Mouse (Mus musculus) heart, embryonic 16.5 days (tissue): ENCODE measurements around the gene Eno3. TPM values are rescaled to one million over a fixed set of nuclear protein-coding genes. Genes with fewer than 3 reads are reported as not detected.

Source experiments
- ATAC-seq: fragments of 200-750 bp; cut with Nextera tagmentation; replicated peaks from 2 replicates; pipeline ENCODE4 v1.8.0; 2017; ENCODE audit warnings: moderate number of reproducible peaks; ENCODE audit not compliant: insufficient read depth, low FRiP score; ENCODE audit errors: extremely low read depth
- H3K27ac ChIP-seq: fragments of 300-500 bp; sonication (generic); 2 replicates; pipeline ENCODE4 v1.5.1; 2014; ENCODE audit warnings: mild to moderate bottlenecking, low read length, control low read depth, moderate library complexity
- H3K27me3 ChIP-seq: fragments of 300-500 bp; sonication (generic); 2 replicates; pipeline ENCODE4 v1.6.1; 2014; ENCODE audit warnings: low read length, mixed read lengths; ENCODE audit not compliant: control insufficient read depth, insufficient read depth
- H3K36me3 ChIP-seq: fragments of 300-500 bp; sonication (generic); 2 replicates; pipeline ENCODE4 v1.6.1; 2014; ENCODE audit not compliant: control insufficient read depth, insufficient read depth
- H3K4me1 ChIP-seq: fragments of 300-500 bp; sonication (generic); 2 replicates; pipeline ENCODE4 v1.6.1; 2014; ENCODE audit warnings: low read length, mixed read lengths; ENCODE audit not compliant: control insufficient read depth, insufficient read depth
- H3K4me2 ChIP-seq: fragments of 300-500 bp; sonication (generic); 2 replicates; pipeline ENCODE4 v1.6.1; 2014; ENCODE audit warnings: low read depth, mild to moderate bottlenecking, control low read depth, low read length
- H3K4me3 ChIP-seq: fragments of 300-500 bp; sonication (generic); 2 replicates; pipeline ENCODE4 v1.5.1; 2014; ENCODE audit warnings: mild to moderate bottlenecking, control low read depth, low read length
- H3K9ac ChIP-seq: fragments of 300-500 bp; sonication (generic); 2 replicates; pipeline ENCODE4 v1.6.1; 2014; ENCODE audit warnings: low read length, control low read depth
- H3K9me3 ChIP-seq: fragments of 300-500 bp; sonication (generic); replicated peaks from 2 replicates; pipeline ENCODE4 v1.6.1; 2016; ENCODE audit warnings: low read length; ENCODE audit not compliant: control insufficient read depth
- WGBS: fragments of 180-500 bp; shearing (Covaris S2); extraction: QIAGEN DNeasy Blood & Tissue Kit; methylation state at CpG from one replicate; pipeline ENCODE4 v1.1.7; 2014; 5-methylcytosine and 5-hydroxymethylcytosine counted together
- polyA plus RNA-seq: library from polyadenylated mRNA; unstranded; fragments of >200 nt; fragmentation: Nextera tagmentation; extraction: Ambion mirVana; gene quantifications from 2 replicates; pipeline ENCODE4 v1.2.1, GENCODE M21; 2015

Gene Eno3
- polyA plus RNA-seq, 1 experiment from 2014 or later, result 578 TPM

DNA sequence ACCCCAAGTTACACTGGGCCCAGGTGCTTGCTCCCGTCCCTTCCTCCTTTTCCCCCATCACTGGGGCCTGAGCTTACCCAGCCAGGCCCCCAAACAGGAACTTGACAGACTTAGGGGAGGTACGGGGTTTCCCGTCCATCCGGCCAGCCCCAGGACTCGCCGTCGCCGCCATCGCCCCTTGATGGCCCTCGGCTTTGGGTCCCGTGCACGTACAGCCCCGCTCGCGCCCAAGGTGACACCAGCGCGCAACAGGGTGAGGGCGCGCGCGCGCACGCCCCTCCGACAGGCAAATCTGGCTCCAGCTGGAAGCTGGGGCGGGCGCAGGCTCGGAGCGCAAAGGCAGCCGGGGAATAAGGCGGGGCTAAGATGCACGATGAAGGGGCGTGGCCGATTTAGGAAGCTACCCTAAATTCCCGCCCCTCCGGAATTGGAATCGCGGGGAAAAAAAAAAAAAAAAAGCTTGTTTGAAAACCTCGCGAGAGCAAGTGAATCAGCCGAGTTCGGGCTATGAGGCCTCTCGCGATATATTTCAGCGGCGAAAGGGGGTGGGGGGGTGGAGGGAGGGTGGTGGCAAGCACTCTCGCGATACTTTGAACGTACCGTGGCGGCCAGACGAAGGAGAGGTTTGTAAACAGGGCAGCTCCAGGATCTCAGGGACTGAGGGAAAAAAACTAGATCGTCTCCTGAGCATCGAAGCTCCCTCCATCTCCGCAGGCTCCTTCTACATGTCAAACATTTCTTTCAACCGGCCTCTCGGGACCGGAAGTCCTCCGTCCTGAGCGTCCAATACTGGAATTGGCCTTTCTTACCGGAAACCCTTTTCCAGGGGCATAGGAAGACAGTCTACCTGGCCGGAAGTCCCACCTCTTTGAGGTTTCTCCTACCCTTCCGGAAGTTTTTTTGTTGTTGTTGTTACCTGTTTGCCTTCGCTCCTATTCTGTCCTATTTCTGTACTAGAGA is 10.0 kb upstream of the Eno3 start, which contains the start of the genes Rnf167 and Slc25a11:
TSS of gene Rnf167 (plus strand) at position 545 of the 960 bp plus-strand sequence.
TSS of gene Slc25a11 (minus strand) at position 789 of the 960 bp plus-strand sequence.
- H3K4me1 ChIP-seq, result peaks cover 42% of the 10 kb centered on the region

DNA sequence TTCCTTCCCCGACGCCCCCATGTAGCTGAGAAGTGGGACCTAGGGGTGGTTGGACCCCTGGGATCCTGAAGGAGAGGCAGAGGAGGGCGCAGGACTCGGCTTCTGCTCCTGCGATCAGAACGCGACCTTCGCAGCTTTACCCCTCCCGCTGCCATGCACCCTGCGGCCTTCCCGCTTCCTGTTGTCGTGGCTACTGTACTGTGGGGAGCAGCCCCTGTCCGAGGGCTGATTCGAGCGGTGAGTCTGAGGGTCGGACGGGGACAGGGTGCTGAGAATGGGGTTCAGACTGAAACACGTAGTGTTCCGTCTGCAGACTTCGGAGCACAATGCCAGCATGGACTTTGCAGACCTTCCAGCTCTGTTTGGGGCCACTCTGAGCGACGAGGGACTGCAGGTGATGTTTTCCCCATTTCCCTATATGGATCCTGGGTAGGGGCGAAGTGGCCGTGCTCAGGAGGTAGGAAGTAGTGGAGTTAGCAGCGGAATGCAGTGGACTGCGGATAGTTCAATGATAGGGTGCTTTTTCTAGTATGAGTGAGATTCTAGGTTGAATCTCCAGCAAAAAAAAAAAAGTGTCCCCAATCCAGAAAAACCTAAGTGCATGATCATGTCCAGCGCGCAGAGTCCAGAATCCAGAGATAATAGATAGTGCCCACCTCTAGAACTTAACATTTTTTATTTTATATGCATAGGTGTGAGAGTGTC is 9.1 kb upstream of the Eno3 start:
- H3K9ac ChIP-seq, result peak overlapping the region; percentile 88
- H3K27me3 ChIP-seq, result no peaks in the 10 kb centered on the region
- peak overlapping the region; percentile 63 for H3K4me2 ChIP-seq
- peaks cover 51% of the 10 kb centered on the region for H3K4me1 ChIP-seq
- 3% methylated on average over 28 of the region's 28 CpGs for WGBS
- peak overlapping the region; percentile 77 for H3K4me3 ChIP-seq
- H3K9me3 ChIP-seq, result no peaks in the 10 kb centered on the region
- H3K27ac ChIP-seq, result peak overlapping the region; percentile 97
- no peak for ATAC-seq
- H3K36me3 ChIP-seq, result peaks cover 59% of the 10 kb centered on the region

More for the DNA sequence above, 10.0 kb upstream of the Eno3 start, which contains the start of the genes Rnf167 and Slc25a11:
- H3K9me3 ChIP-seq, result no peaks in the 10 kb centered on the region
- H3K9ac ChIP-seq, result peak within 1 kb of the TSS; percentile 88
- peak; percentile 91 for ATAC-seq
- H3K27me3 ChIP-seq, result no peaks in the 10 kb centered on the region
- peak within 1 kb of the TSS; percentile 77 for H3K4me3 ChIP-seq
- H3K36me3 ChIP-seq, result peaks cover 50% of the 10 kb centered on the region
- H3K27ac ChIP-seq, result peak within 1 kb of the TSS; percentile 97
- under 1% methylated on average over 63 of the region's 63 CpGs for WGBS
- H3K4me2 ChIP-seq, result peak within 1 kb of the TSS; percentile 89

DNA sequence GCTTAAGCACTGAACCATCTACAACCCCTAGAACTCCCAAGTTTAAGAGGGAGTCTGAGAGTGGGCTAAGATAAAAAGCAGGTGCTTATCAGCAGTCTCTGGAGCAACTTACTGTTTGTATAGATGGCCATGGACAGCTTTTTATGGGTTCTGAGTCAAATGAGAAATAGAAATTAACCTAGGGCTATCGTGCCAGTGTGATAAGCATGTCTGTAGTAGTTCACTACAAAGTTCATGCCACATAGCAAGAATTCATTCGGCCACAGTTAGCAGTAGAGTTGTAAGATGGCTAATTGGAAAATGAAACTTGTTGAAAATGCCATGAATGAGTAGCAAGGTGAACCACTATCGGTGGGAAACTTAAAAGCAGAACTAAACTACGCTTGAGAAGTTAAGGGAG is 8.5 kb upstream of the Eno3 start:
- Histone ChIP-seq H3K4me1 (peaks cover 54% of the 10 kb centered on the region), H3K4me3 (peak overlapping the region; percentile 77), H3K9ac (peak overlapping the region; percentile 88), H3K4me2 (peak overlapping the region; percentile 63), H3K27ac (peak overlapping the region; percentile 29; the same call in 1 of the 2 replicates), H3K27me3 (no peaks in the 10 kb centered on the region), H3K36me3 (peaks cover 56% of the 10 kb centered on the region), H3K9me3 (no peaks in the 10 kb centered on the region)
- WGBS, result 63% methylated on average over 4 of the region's 4 CpGs
- no peak for ATAC-seq

DNA sequence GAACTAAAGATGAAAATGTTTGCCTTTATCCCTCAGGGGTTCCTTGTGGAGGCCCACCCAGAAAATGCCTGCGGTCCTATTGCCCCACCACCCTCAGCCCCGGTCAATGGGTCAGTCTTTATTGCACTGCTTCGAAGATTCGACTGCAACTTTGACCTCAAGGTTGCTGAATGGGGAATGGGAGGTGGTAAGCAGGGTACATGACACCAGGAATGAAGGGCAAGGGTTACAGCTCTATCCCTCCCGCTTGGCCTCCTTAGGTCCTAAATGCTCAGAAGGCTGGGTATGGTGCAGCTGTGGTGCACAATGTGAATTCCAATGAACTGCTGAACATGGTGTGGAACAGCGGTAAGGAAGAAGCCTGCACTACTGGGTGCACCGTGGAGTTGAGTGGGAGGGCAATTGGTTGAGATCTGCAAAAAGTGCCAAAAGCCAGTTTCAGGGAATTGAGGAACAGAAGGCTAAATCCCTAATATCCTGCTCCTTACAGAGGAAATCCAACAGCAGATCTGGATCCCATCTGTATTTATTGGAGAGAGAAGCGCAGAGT is 7.7 kb upstream of the Eno3 start:
- no peak overlapping the region for H3K4me3 ChIP-seq
- no peak overlapping the region for H3K9ac ChIP-seq
- H3K9me3 ChIP-seq, result no peaks in the 10 kb centered on the region
- H3K4me2 ChIP-seq, result no peak overlapping the region
- peaks cover 52% of the 10 kb centered on the region for H3K36me3 ChIP-seq
- no peak overlapping the region for H3K27ac ChIP-seq
- ATAC-seq, result no peak
- H3K4me1 ChIP-seq, result peaks cover 54% of the 10 kb centered on the region
- no peaks in the 10 kb centered on the region for H3K27me3 ChIP-seq
- 87% methylated on average over 8 of the region's 8 CpGs for WGBS

DNA sequence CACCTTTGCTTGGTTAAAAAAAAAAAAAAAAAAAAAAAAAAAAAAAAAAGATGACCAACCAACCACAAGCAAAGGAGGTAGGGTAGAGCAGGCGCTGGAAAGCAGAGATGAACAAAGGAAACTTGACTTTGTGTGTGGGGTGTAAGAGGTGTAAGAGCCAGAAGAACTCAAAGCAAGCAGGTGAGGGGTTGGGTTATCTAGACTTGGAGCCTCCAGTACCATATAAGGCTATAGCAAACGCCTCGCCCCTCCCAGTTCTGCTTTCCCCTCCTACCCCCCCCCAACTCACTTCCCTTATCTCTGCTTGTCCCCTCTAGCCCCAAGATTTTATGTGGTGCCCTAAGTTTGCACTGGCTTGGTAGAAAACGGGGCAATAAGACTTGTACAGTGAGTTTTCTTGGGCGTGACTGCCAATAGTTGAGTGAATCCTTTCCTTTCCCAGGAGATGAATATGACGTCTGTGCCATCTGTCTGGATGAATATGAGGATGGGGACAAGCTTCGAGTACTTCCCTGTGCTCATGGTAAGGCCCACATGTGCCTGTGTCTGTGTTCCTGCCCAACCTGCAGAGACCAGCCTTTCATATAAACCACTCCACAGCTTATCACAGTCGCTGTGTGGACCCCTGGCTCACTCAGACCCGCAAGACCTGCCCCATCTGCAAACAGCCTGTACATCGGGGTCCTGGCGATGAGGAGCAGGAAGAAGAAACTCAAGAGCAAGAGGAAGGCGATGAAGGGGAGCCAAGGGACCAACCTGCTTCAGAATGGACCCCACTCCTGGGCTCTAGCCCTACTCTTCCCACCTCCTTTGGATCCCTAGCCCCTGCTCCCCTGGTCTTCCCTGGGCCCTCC is 6.5 kb upstream of the Eno3 start:
- peaks cover 48% of the 10 kb centered on the region for H3K4me1 ChIP-seq
- peaks cover 40% of the 10 kb centered on the region for H3K36me3 ChIP-seq
- H3K4me2 ChIP-seq, result no peak overlapping the region
- H3K27me3 ChIP-seq, result no peaks in the 10 kb centered on the region
- no peaks in the 10 kb centered on the region for H3K9me3 ChIP-seq
- H3K27ac ChIP-seq, result peak overlapping the region; percentile 35; the same call in 1 of the 2 replicates
- no peak for ATAC-seq
- no peak overlapping the region for H3K9ac ChIP-seq
- 65% methylated on average over 12 of the region's 12 CpGs for WGBS
- H3K4me3 ChIP-seq, result no peak overlapping the region

DNA sequence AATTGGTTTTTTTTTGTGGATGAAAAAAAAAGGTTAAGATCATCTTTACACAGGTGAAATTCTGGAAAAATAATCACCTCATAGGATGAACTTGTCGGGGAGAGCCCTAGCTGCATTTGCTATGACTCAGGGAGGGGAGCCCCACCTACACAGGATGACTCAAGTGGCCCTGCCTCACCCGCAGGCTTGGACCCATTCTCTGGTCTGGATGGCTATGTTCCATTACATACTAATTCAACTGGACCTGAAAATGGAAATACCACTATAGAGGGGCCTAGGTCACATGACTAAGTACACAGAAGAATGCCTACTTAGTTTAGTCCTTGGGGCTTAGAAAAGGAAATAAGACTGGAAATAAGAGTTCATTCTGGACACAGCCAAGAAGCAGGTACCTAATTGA is 5.6 kb upstream of the Eno3 start:
- WGBS, result 49% methylated on average over 2 of the region's 2 CpGs
- H3K36me3 ChIP-seq, result peaks cover 40% of the 10 kb centered on the region
- peak overlapping the region; percentile 35; the same call in 1 of the 2 replicates for H3K27ac ChIP-seq
- H3K4me1 ChIP-seq, result peaks cover 41% of the 10 kb centered on the region
- no peak for ATAC-seq
- no peaks in the 10 kb centered on the region for H3K27me3 ChIP-seq
- H3K9me3 ChIP-seq, result no peaks in the 10 kb centered on the region
- peak overlapping the region; percentile 92 for H3K4me2 ChIP-seq
- no peak overlapping the region for H3K9ac ChIP-seq
- no peak overlapping the region; the same call in 1 of the 2 replicates for H3K4me3 ChIP-seq

DNA sequence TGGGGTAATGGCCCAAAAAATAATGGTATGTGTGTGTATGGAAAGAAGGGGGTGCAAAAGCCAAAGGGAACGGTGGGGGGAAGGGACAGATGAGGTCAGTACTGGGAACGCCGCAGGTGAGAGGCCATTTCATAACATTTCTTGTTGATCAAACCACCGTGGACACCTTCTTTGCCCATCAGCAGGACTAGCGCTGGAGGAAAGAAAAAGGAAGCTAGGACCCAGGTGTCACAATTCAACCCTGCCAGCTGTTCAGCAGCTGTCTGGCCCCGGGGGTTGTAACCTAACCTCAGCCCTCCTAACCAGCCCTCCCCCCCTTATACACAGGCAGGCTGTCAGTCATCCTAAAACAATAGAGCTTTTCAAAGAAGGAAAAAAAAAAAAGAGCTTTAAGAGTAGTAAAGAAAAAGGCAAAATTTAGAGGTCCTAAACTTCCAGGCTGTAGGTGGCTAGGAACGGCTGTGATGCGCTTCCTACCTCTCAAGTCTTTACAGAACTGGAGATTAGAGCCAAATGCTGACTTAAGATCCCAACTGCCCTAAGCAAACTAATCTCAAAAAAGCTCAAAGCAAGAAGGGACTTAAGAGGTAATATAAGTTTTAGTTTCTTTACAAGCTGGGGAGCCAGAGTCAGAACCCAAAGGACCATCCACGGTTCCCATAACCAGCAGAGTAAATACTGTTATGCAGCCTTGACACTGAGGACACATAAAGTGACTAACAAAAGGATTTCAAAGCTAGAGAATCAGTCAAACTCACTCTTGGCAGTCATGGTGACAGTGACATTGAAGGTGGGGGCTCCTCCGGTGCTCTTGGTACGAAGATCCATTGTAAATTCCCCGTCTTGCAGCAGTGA is 4.7 kb upstream of the Eno3 start:
- WGBS, result 51% methylated on average over 12 of the region's 12 CpGs
- Histone ChIP-seq H3K9ac (peak overlapping the region; percentile 91), H3K27me3 (no peaks in the 10 kb centered on the region), H3K4me2 (peak overlapping the region; percentile 92), H3K9me3 (no peaks in the 10 kb centered on the region), H3K27ac (peak overlapping the region; percentile 96), H3K4me1 (peaks cover 43% of the 10 kb centered on the region), H3K36me3 (peaks cover 40% of the 10 kb centered on the region), H3K4me3 (peak overlapping the region; percentile 74)
- ATAC-seq, result no peak
